Mouse (Mus musculus) ovary, postnatal 10 days (tissue): ENCODE measurements around the gene Ctnnd2.

Experiments used
- DNase-seq: peaks from one replicate; pipeline ENCODE4 v3.0.0; 2022; ENCODE audit warnings: low spot score

The Ctnnd2 gene

GRCm38 (mm10) chr15:30992357-30992756 is 820.0 kb downstream of the Ctnnd2 start:
- no peak for DNase-seq

GRCm38 (mm10) chr15:30992901-30993300 is 820.5 kb downstream of the Ctnnd2 start:
- no peak for DNase-seq

- DNase-seq = no peak
Measured at GRCm38 (mm10) chr15:30995346-30995745, 823.0 kb downstream of the Ctnnd2 start.

- DNase-seq = no peak
Measured at GRCm38 (mm10) chr15:31004468-31004867, 832.1 kb downstream of the Ctnnd2 start.

- DNase-seq = no peak
Measured at GRCm38 (mm10) chr15:31004976-31005375, 832.6 kb downstream of the Ctnnd2 start.

GRCm38 (mm10) chr15:31006050-31006824 is 833.8 kb downstream of the Ctnnd2 start:
- no peak for DNase-seq

GRCm38 (mm10) chr15:31006825-31007157 is 834.4 kb downstream of the Ctnnd2 start:
- DNase-seq = no peak

GRCm38 (mm10) chr15:31008594-31008993 is 836.2 kb downstream of the Ctnnd2 start:
- no peak for DNase-seq

GRCm38 (mm10) chr15:31020769-31021168 is 848.4 kb downstream of the Ctnnd2 start:
- no peak for DNase-seq

- no peak for DNase-seq
Measured at GRCm38 (mm10) chr15:31022012-31022411, 849.6 kb downstream of the Ctnnd2 start.

- DNase-seq = no peak
Measured at GRCm38 (mm10) chr15:31022497-31022896, 850.1 kb downstream of the Ctnnd2 start.

- no peak for DNase-seq
Measured at GRCm38 (mm10) chr15:31023766-31024165, 851.4 kb downstream of the Ctnnd2 start.

GRCm38 (mm10) chr15:31027448-31028230 is 855.2 kb downstream of the Ctnnd2 start:
- DNase-seq = no peak

GRCm38 (mm10) chr15:31044983-31045382 is 872.6 kb downstream of the Ctnnd2 start:
- no peak for DNase-seq

GRCm38 (mm10) chr15:31051496-31051895 is 879.1 kb downstream of the Ctnnd2 start:
- no peak for DNase-seq

- DNase-seq = no peak
Measured at GRCm38 (mm10) chr15:31056145-31056544, 883.8 kb downstream of the Ctnnd2 start.

GRCm38 (mm10) chr15:31058315-31058714 is 885.9 kb downstream of the Ctnnd2 start:
- no peak for DNase-seq

- DNase-seq = no peak
Measured at GRCm38 (mm10) chr15:31063734-31064133, 891.3 kb downstream of the Ctnnd2 start.

- DNase-seq = no peak
Measured at GRCm38 (mm10) chr15:31068127-31068526, 895.7 kb downstream of the Ctnnd2 start.

- DNase-seq = no peak
Measured at GRCm38 (mm10) chr15:31070311-31070710, 897.9 kb downstream of the Ctnnd2 start.
